Comparison of ENCODE assay signal across 8 mouse cellular contexts in the genomic region with DNA sequence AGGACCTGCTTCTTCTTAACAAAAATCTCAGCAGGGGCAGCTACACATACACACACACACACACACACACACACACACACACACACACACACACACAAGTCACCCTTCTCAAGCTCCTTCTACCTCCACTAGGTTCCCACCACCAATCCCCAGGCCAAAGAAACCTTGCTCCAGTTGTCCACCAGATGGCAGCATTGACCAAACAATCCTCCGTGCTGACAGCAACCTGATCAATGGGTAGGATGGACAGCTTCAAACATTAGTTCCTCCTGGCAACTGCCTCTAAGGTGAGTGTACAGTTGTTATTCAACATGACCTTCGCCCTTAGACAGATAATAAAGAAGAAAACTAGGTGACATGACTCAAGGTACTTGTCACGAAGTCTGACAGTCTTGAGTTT. TPM values are rescaled to one million over a fixed set of nuclear protein-coding genes. Genes with fewer than 3 reads are reported as not detected.
A peak's percentile ranks its signal among the peaks of the same experiment; 100 is the strongest.
DNase-seq lines count a peak whose midpoint lies in the region; ATAC-seq and TF ChIP-seq lines count a peak whose summit lies in the region.

No protein-coding gene starts in this region.

- peak; percentile 89 for DNase-seq in kidney, adult 2 months
- peak; percentile 89 to 92 for DNase-seq in cerebellum, postnatal 14 days
- DNase-seq in frontal cortex, postnatal 36 days (ENCODE audit: low spot score in 2 of 2) = peak; percentile 81 to 87
- peak; percentile 91 for DNase-seq in intestine, embryonic 14.5 days (ENCODE audit: low spot score)
- DNase-seq in left cerebral cortex, postnatal 4 days = peak; percentile 77
- DNase-seq in spleen, postnatal 36 days (ENCODE audit: low spot score in 2 of 2) = peak; percentile 42 to 50

- no peak for ATAC-seq in kidney, embryonic 14.5 days (ENCODE audit: low FRiP score, low TSS enrichment)
- ATAC-seq in intestine, embryonic 14.5 days (replicated peaks; ENCODE audit: low FRiP score, low TSS enrichment, low read depth) = peak; percentile 38; the same call in 1 of the 2 replicates
- ATAC-seq in monocyte, adult 5-6 weeks (replicated peaks; ENCODE audit: insufficient number of reproducible peaks, low FRiP score, low TSS enrichment, poor library complexity, severe bottlenecking) = peak; percentile 71

- no peak overlapping the region for H3K4me3 ChIP-seq in kidney, adult 2 months (ENCODE audit: insufficient read depth, low read depth, low read length)
- H3K4me3 ChIP-seq in kidney, embryonic 14.5 days (ENCODE audit: low read length) = no peak overlapping the region
- H3K4me3 ChIP-seq in intestine, embryonic 14.5 days (ENCODE audit: low read depth, low read length) = no peak overlapping the region

- TF ChIP-seq POLR2A in kidney, adult 2 months (IDR thresholded peaks at IDR 0.05; ENCODE audit: low read depth, low read length) = no peak

- no peaks in the 10 kb centered on the region; the same call in 1 of the 2 replicates for H3K4me1 ChIP-seq in kidney, adult 2 months (ENCODE audit: control insufficient read depth, insufficient read depth, low read length)
- no peaks in the 10 kb centered on the region; the same call in 1 of the 2 replicates for H3K4me1 ChIP-seq in kidney, embryonic 14.5 days (ENCODE audit: control insufficient read depth, insufficient read depth, low read length)
- peaks cover 7% of the 10 kb centered on the region; the same call in 1 of the 2 replicates for H3K4me1 ChIP-seq in intestine, embryonic 14.5 days (replicated peaks; ENCODE audit: control insufficient read depth, insufficient read depth, low read length)

- no peaks in the 10 kb centered on the region for H3K27me3 ChIP-seq in kidney, adult 2 months (replicated peaks; ENCODE audit: control insufficient read depth, insufficient read depth, low read length)
- peaks cover 24% of the 10 kb centered on the region for H3K27me3 ChIP-seq in kidney, embryonic 14.5 days (ENCODE audit: control insufficient read depth, insufficient read depth, low read length)
- peaks cover 19% of the 10 kb centered on the region for H3K27me3 ChIP-seq in intestine, embryonic 14.5 days (replicated peaks; ENCODE audit: control insufficient read depth, insufficient read depth, low read length)

- H3K4me2 ChIP-seq in kidney, embryonic 14.5 days (replicated peaks; ENCODE audit: low read depth, low read length) = no peak overlapping the region
- no peak overlapping the region for H3K4me2 ChIP-seq in intestine, embryonic 14.5 days (ENCODE audit: low read length)

- WGBS in kidney, adult 2 months = 16% methylated on average over 3 of the region's 3 CpGs
- WGBS in kidney, embryonic 14.5 days = 9% methylated on average over 3 of the region's 3 CpGs
- 22% methylated on average over 3 of the region's 3 CpGs for WGBS in intestine, embryonic 14.5 days

- peak; percentile 97 for TF ChIP-seq CTCF in kidney, adult 2 months (conservative IDR thresholded peaks at IDR 0.05; ENCODE audit: insufficient read depth, insufficient read length, low read depth, low read length)

- intact Hi-C loops in left cerebral cortex, postnatal 4 days (cut with DNase I) = loop anchor here (10.0 kb wide), 1 partner anchor 78 kb away; the partner anchor contains the start of genes Mrpl9 and Oaz3

- H3K27ac ChIP-seq in kidney, adult 2 months (ENCODE audit: insufficient read depth, low read depth, low read length) = no peak overlapping the region
- H3K27ac ChIP-seq in kidney, embryonic 14.5 days (ENCODE audit: low read depth, low read length) = no peak overlapping the region
- no peak overlapping the region for H3K27ac ChIP-seq in intestine, embryonic 14.5 days (ENCODE audit: low read depth)

- H3K36me3 ChIP-seq in kidney, adult 2 months (ENCODE audit: control insufficient read depth, insufficient read depth, low read length) = no peaks in the 10 kb centered on the region
- H3K36me3 ChIP-seq in kidney, embryonic 14.5 days (ENCODE audit: control insufficient read depth, insufficient read depth, low read length) = no peaks in the 10 kb centered on the region
- no peaks in the 10 kb centered on the region for H3K36me3 ChIP-seq in intestine, embryonic 14.5 days (ENCODE audit: control insufficient read depth, insufficient read depth, low read length)

- no peak overlapping the region for H3K9ac ChIP-seq in kidney, embryonic 14.5 days (ENCODE audit: low read depth, low read length)
- H3K9ac ChIP-seq in intestine, embryonic 14.5 days (ENCODE audit: low read length) = no peak overlapping the region

- H3K9me3 ChIP-seq in kidney, embryonic 14.5 days (ENCODE audit: control insufficient read depth, low read length) = no peaks in the 10 kb centered on the region
- no peaks in the 10 kb centered on the region for H3K9me3 ChIP-seq in intestine, embryonic 14.5 days (ENCODE audit: control insufficient read depth, low read length)

RNA-seq across cellular contexts. Expression of gene C2cd4d, which starts 4.5 kb away (rescaled TPM):
- polyA plus RNA-seq in kidney, adult 2 months (2012; rRNA removed) = 0.86 and 1.5 TPM in 2 replicates
- polyA plus RNA-seq in kidney, embryonic 14.5 days (2014; fragmentation: Nextera tagmentation; extraction: Ambion mirVana) = 1.0 and 1.5 TPM in 2 replicates
- polyA plus RNA-seq in intestine, embryonic 14.5 days (2014; fragmentation: Nextera tagmentation; extraction: Ambion mirVana) = 1.1 and 1.5 TPM in 2 replicates
- total RNA-seq in left cerebral cortex, postnatal 4 days (2021) = under 1 TPM; 0.38 to 0.81 TPM
- total RNA-seq in monocyte, adult 5-6 weeks (2017) = not detected in 3 replicates

RNA-seq across cellular contexts. Expression of gene Rorc, which starts 5.8 kb away (rescaled TPM):
- 21.8 and 24.4 TPM in 2 replicates for polyA plus RNA-seq in kidney, adult 2 months (2012; rRNA removed)
- polyA plus RNA-seq in kidney, embryonic 14.5 days (2014; fragmentation: Nextera tagmentation; extraction: Ambion mirVana) = 3.4 and 6.1 TPM in 2 replicates
- 3.8 and 4.0 TPM in 2 replicates for polyA plus RNA-seq in intestine, embryonic 14.5 days (2014; fragmentation: Nextera tagmentation; extraction: Ambion mirVana)
- total RNA-seq in left cerebral cortex, postnatal 4 days (2021) = under 1 TPM in 1 of 2 experiments, not detected in 1; 0.16 TPM
- 0.38 TPM in 1 of 3 replicates, not detected in the others for total RNA-seq in monocyte, adult 5-6 weeks (2017)

RNA-seq across cellular contexts. Expression of gene Them5, which starts 24.9 kb away (rescaled TPM):
- 0.06 and 0.07 TPM in 2 replicates for polyA plus RNA-seq in kidney, adult 2 months (2012; rRNA removed)
- not detected in 2 replicates for polyA plus RNA-seq in kidney, embryonic 14.5 days (2014; fragmentation: Nextera tagmentation; extraction: Ambion mirVana)
- not detected in 2 replicates for polyA plus RNA-seq in intestine, embryonic 14.5 days (2014; fragmentation: Nextera tagmentation; extraction: Ambion mirVana)
- not detected for total RNA-seq in left cerebral cortex, postnatal 4 days (2021)
- not detected in 3 replicates for total RNA-seq in monocyte, adult 5-6 weeks (2017)

RNA-seq across cellular contexts. Expression of gene Lingo4, which starts 31.6 kb away (rescaled TPM):
- polyA plus RNA-seq in kidney, adult 2 months (2012; rRNA removed) = 0.14 and 0.20 TPM in 2 replicates
- 0.17 and 0.24 TPM in 2 replicates for polyA plus RNA-seq in kidney, embryonic 14.5 days (2014; fragmentation: Nextera tagmentation; extraction: Ambion mirVana)
- polyA plus RNA-seq in intestine, embryonic 14.5 days (2014; fragmentation: Nextera tagmentation; extraction: Ambion mirVana) = 0.38 and 0.52 TPM in 2 replicates
- 1 to 10 TPM; 1.5 to 1.7 TPM for total RNA-seq in left cerebral cortex, postnatal 4 days (2021)
- not detected in 3 replicates for total RNA-seq in monocyte, adult 5-6 weeks (2017)

RNA-seq across cellular contexts. Expression of gene Tdrkh, which starts 46.3 kb away (rescaled TPM):
- 0.75 and 0.90 TPM in 2 replicates for polyA plus RNA-seq in kidney, adult 2 months (2012; rRNA removed)
- 13.1 and 13.3 TPM in 2 replicates for polyA plus RNA-seq in kidney, embryonic 14.5 days (2014; fragmentation: Nextera tagmentation; extraction: Ambion mirVana)
- polyA plus RNA-seq in intestine, embryonic 14.5 days (2014; fragmentation: Nextera tagmentation; extraction: Ambion mirVana) = 11.4 and 14.6 TPM in 2 replicates
- total RNA-seq in left cerebral cortex, postnatal 4 days (2021) = 10 to 100 TPM; 46.8 to 51.0 TPM
- total RNA-seq in monocyte, adult 5-6 weeks (2017) = 1.2 to 4.4 TPM (median 2.8 TPM) in 3 replicates
